Mouse (Mus musculus) cerebellum, adult 11-12 months (tissue): ENCODE measurements around the gene Psmb9.
A peak's percentile ranks its signal among the peaks of the same experiment; 100 is the strongest.

ENCODE experiments used
- DNase-seq: peaks from one replicate; pipeline ENCODE4 v3.0.0; 2022

Gene Psmb9

DNA sequence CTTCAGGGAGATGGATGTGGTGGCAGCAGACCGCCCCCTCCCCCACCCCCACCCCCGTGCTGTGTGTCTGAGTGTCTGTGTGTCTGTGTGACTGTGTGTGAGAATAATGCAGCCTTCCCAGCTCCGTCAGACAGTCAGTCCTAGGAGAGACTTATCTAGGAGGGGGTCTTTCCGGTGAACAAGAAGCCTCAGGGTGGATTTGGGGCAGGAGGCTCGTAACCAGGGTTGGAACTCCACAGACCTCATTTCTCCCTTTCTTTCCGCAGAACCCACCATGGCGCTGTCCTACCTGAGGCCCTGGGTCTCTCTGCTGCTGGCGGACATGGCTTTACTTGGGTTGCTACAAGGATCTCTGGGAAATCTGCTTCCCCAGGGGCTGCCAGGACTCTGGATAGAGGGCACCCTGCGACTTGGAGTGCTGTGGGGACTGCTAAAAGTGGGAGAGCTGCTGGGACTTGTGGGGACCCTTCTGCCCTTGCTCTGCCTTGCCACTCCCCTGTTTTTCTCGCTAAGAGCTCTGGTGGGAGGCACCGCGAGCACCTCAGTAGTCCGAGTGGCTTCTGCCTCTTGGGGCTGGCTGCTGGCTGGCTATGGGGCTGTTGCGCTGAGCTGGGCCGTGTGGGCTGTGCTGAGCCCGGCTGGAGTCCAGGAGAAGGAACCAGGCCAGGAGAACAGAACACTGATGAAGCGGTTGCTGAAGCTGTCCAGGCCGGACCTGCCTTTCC lies 17.6 kb upstream of the Psmb9 start:
- no peak for DNase-seq

DNA sequence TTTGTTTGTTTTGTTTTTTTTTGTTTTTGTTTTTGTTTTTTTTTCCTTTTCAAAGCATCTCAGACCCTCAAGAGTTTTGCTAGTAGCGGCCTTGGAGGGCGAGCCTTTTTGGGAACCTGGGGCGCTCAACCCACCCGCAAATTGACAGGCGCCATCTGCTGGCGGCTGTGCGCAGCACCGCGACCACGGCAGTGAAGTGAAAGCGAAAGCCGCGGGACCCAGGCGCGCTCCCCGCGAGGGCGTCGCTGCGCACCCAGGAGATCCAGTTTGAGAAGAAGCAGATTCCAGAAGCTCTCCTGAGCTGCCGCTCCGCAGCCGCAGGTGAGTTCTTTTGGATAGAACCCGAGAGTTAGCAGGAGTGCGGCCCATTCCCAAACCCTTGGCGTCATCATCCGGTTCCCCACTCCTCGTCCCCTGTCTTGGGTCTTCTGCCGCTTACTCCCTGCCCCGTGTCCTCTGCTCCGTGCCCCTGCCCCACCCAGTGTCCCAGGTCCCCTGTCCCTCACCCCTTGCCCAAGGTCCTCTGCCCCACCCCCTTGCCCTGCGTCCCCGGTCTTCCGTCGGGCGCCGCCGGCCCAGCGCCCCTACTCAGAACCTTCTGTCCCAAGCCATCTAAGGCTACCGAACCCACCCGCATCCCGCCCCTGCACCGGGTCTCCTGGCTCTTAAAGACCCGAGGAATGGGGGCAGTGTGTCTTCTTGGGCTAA lies 16.9 kb upstream of the Psmb9 start:
- peak; percentile 70 for DNase-seq

DNA sequence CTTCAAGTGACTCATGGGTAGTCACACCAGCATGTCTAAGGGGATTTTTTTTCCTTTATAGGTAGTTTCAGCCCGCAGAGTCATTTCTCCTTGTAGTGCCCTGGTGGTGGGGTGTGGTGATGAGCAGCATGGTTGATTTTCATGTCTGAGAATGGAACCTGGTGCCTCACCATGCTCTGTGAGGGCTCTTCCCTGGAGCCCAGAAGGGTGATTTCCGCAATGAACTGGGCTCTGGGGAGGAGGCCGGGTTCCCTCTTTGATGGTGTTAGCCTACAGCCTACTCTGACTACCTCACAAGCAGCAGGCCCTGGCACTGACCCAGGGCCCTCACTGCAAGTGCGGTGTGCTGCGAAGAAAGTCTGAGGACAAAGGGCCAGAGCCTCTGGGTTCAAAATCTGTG lies 15.9 kb upstream of the Psmb9 start, which contains the start of gene Tap2:
Tap2 (plus strand) TSS at position 84 of the 400 bp plus-strand sequence.
- no peak for DNase-seq

DNA sequence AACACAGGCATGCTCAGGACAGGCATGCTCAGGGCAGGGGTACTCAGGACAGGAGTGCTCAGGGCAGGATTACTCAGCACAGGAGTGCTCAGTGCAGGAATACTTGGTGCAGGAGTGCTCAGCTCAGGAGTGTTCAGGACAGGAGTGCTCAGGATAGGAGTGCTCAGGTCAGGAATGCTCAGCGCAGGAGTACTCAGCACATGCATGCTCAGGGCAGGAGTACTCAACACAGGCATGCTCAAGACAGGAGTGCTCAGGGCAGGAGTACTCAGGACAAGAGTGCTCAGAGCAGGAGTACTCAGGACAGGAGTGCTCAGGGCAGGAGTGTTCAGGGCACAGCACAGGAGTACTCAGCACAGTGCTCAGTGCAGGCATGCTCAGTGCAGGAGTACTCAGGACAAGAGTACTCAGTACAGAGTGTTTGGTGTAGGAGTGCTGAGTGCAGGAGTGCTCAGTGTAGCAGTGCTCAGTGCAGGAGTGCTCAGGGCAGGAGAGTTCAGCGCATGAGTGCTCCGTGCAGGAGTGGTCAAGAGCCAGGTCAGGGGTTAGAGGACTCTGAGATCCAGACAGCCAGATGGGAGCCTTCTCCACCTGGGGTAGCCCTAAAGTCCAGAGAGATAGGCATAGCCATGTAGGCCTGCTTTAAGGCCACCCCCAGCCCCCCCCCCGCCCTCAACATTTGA lies 15.3 kb upstream of the Psmb9 start:
- DNase-seq, result no peak

DNA sequence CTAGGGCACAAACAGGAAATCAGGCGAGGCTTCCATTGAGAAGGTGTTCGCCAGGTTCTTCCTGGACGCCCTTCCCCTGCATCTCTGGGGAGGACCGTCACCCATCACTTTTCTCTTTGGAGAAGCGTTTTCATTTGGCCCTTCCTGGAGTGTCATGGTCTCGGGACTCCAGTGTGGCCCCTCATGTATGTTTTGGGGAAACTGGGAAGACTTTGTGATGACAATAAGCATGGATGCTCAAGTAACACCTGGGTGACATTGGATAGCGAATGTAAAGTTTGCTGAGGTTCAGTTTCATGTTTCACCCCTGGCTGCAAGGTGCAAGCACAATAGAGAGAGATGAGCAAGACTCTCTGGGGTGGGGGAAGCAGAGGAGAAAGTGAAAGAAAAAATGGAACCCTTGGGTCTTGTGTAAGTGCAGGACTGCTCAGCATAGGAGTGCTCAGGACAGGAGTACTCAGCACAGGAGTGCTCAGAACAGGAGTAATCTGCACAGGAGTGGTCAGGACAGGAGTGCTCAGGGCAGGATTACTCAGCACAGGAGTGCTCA lies 14.0 kb upstream of the Psmb9 start:
- DNase-seq, result no peak

DNA sequence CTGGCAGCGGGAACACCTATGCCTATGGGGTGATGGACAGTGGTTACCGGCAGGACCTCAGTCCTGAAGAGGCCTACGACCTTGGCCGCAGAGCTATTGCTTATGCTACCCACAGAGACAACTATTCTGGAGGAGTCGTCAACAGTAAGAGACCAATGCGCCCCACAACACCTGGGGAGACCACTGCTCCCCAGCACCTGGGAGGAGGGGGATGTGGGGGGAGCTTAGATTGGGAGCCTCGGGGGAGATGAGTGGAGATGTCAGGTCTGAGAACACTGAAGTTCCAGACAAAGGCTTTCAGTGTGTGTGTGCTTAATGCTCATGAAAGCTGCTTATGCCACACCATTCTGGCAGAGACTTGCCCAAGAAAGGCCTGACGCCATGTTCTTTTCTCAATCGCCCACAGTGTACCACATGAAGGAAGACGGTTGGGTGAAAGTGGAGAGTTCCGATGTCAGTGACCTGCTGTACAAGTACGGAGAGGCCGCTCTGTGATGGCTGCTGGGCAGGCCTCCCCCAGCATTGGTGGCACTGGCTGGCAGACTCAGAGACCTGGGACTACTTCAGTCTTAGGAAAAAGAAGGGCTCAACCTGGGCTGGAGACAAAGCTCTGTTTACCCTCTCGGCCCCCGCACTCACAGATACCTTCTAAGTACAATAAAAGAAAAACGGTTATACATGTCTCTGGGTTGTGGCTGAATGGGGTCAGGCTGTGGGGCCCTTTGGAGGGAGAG lies 13.4 kb upstream of the Psmb9 start:
- DNase-seq, result no peak

DNA sequence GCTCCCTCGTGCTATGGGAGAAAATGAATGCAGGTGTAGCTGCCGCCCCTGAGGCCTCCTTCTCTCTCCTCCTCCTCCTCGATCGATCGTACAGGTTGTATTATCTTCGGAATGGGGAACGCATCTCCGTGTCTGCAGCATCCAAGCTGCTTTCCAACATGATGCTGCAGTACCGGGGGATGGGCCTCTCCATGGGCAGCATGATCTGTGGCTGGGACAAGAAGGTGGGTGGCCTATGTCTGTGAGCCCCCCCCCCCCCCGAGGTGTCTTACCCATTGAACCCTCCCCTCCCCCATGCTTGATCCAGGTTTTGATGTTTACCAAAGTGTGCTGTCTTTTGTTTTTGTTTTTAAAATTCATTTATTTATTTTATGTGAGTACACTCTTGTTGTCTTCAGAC lies 12.5 kb upstream of the Psmb9 start:
- DNase-seq, result no peak

DNA sequence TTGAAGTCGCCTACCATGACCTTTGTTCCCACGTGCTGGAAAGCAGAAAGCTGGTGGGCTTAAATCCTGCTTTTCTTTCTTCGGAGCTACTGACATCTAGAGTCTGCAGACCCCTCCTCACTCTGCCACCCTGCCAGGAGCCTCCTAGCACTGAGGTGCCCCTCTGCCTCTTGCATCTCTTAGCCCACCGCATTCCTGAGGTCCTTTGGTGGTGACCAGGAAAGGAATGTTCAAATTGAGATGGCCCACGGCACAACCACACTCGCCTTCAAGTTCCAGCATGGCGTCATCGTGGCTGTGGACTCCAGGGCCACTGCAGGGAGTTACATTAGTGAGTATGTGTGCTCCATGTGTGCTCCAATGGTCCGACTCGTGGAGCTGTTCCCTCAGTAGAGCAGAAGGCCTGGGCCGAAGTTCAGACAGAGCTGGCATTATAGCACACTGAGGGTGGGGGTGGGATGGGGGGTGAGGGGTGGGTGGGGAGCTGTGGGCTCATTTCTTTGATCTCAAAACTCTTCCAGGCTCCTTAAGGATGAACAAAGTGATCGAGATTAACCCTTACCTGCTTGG lies 11.6 kb upstream of the Psmb9 start:
- DNase-seq, result no peak

DNA sequence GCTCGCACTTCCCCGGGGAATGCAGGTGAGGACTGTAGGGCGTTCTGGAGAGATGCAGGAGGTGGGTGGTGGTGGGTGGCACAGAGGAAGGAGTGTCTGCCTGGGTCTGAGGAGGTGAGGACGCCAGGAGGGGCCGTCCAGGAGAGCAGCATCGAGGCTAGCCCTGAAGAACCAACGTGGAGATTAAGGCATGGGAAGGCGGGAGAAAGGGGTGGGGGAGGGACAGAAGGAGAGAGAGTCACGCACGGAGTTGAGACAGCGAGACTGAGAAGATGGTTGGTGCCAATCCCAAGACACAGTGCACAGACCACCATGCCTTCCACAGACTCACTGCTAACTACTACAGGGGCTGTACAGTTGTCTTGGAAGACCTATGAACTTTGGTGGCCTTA lies 11.0 kb upstream of the Psmb9 start:
- DNase-seq, result no peak

DNA sequence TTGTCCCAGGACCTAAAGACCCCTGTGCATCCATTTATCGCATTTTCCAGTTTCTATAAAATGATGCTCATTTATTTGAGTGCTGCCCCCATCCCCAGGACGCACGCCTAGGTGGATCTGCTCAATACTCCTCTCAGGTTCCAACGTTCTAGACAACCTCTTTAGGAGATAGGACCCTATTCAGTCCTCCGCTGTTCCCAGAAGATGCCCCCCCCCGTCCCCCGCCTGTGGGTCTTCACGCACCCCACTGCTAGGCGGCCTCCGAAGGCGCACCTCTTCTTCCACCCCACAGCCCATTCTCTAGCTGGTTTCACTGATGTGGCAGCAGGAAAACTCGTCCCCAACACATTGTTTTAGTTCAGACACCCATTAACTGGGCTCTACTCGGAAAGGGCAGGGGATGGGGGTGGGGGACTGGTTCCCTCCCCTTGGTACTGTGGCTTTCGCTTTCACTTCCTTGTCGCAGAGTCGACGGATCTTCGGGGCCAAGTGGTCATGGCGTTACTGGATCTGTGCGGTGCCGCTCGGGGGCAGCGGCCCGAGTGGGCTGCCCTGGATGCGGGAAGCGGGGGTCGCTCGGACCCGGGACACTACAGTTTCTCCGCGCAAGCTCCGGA lies 10.4 kb upstream of the Psmb9 start:
- DNase-seq, result no peak

DNA sequence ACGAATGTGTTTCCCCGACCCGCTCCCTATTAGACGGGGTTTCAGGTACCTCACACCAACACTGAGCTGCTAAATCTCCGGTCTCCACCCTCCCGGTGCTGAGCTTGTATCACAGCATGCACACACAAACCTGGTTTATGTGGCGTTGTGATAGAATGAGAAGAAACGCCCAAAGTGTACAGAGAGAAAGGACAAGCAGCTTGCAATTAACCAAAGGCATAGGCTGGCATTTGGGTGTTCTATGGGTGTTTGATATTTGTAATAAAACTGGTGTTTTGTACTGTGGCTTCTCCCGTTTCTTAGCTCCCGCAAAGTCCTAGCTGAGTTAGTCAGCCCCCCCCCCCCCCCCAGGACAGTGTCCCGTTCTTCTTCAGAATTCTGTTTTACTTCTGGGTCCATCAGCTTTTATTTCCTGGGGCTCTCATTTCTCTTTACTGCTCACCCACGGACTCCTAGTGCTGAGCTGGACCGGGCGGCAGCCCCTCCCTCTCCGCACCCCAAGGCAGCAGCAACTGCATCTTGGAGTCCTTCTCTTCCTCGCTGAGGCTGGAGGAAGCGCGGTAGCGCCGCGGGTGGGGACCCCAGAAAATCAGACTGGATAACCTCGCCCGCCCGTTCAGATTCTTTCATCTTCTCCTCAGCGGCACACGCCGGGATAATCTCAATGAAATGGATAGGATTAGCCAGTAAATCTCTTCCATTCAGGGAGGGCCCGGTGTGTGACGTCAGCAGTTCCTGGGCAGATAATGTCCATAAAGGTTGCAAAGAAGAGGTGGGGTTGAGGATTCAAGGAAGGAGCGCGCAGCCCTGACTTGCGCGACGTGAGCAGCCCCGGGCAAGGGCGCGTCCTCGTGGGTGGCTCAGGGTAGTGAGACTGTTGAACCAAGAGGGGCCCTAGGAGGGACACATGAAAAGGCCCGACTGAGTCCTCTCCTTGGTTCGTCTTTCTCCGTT lies 9.7 kb upstream of the Psmb9 start, which contains the start of gene Psmb8:
Psmb8 (plus strand) TSS at position 781 of the 954 bp plus-strand sequence.
- peak; percentile 69 for DNase-seq

DNA sequence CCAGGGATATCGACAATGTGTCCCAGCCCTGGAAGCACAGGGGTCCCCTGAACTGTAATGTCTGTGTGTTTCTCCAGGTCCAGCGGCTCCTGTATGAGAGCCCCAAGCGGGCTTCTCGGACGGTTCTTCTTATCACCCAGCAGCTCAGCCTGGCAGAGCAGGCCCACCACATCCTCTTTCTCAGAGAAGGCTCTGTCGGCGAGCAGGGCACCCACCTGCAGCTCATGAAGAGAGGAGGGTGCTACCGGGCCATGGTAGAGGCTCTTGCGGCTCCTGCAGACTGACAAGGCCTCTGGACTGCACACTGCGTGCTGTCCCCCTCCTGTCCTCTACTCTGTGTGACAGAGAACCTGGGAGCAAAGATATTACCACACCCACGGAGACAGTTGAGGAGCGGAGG lies 8.9 kb upstream of the Psmb9 start:
- DNase-seq, result no peak

DNA sequence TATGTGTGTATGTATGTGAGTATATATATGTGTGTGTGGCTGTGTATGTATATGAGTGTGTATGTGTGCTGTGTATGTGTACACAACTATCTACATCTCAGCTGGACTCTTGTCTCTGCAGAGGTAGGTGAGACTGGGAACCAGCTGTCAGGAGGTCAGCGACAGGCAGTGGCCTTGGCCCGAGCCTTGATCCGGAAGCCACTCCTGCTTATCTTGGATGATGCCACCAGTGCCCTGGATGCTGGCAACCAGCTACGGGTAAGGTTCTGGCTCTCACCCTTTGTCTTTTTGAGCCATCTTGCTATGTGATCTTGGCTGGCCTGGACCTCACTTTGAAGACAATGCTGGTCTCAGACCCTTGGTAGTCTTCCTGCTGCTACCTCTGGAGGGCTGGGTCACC lies 7.2 kb upstream of the Psmb9 start:
- DNase-seq, result no peak

DNA sequence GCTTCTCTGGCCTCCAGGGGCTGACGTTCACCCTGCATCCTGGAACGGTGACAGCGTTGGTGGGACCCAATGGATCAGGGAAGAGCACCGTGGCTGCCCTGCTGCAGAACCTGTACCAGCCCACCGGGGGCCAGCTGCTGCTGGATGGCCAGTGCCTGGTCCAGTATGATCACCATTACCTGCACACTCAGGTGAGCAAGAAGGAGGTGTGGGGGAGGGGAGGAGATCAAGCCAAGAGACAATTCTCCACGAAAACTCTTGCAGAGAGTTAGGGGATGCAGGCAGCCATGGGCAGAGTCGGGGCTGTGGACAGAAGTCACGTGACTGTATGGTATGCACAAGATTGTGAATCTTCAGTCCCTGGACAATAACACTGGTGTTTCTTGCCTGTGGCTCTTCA lies 5.9 kb upstream of the Psmb9 start:
- no peak for DNase-seq

DNA sequence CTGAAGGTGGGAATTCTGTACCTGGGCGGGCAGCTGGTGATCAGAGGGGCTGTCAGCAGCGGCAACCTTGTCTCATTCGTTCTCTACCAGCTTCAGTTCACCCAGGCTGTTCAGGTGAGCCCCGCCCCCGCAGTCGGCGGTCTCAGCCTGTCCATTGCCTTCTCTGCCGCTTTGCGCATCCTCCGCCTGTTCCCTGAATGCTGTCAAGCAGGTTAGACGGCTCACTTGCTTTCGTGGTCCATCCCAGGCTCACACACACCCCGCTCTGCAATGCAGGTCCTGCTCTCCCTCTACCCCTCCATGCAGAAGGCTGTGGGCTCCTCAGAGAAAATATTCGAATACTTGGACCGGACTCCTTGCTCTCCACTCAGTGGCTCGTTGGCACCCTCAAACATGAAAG lies 5.3 kb upstream of the Psmb9 start:
- no peak for DNase-seq

DNA sequence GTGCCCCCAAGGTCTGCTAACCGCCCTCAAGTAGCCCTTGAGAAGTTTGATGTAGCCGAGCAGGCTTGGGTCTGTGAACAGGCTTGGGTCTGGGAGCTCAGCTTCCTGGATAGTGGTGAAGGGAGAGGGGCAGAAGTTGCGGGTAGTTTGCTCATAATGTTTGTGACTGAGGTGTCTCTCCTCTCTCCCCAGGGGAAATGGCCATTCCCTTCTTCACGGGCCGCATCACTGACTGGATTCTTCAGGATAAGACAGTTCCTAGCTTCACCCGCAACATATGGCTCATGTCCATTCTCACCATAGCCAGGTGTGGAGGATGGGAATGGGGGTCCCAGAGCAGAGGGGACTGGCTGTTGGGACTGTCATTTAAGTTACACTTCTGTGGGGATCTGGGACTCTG lies 1.4 kb upstream of the Psmb9 start:
- no peak for DNase-seq

DNA sequence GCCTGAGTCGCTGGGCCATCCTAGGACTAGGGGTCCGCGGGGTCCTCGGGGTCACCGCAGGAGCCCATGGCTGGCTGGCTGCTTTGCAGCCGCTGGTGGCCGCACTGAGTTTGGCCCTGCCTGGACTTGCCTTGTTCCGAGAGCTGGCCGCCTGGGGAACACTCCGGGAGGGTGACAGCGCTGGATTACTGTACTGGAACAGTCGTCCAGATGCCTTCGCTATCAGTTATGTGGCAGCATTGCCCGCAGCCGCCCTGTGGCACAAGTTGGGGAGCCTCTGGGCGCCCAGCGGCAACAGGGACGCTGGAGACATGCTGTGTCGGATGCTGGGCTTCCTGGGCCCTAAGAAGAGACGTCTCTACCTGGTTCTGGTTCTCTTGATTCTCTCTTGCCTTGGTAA lies 446 bp upstream of the Psmb9 start:
- DNase-seq, result no peak

DNA sequence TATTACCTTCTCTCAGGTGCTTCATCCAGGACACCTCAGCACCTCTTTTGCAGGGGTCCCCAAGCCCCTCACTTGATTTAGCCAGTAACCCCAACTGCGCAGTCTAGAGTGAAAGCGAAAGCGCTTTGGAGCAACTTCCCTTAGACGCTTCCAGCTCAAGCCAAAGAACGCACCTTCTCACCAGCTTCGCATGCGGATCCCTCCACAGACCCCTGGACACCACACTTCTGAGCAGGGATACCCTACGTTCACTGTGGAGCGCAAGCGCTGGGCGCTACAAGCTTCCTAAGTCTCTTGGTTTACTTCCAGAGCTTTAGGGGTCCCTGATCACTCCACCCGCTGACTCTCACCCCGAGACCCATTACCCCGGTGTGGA lies 691 bp downstream of the Psmb9 start:
- no peak for DNase-seq

DNA sequence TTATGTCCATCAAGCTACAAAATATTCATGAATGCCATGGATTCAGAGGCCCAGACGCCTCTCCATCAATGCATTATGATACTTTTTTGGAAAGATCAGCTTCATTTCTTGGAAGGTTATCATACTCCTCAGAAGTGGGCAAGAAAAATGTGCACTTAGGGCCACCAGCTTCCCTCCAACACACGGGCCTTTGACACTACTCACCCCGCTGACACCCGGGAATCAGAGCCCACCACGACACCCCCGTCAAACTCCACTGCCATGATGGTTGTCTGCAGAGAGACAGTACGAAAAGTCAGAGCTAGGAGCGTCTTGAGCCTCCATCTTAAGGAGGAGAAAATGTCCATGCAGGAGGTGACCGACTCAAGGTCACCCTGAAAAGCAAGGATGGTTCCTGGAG lies 2.0 kb downstream of the Psmb9 start:
- DNase-seq, result no peak

DNA sequence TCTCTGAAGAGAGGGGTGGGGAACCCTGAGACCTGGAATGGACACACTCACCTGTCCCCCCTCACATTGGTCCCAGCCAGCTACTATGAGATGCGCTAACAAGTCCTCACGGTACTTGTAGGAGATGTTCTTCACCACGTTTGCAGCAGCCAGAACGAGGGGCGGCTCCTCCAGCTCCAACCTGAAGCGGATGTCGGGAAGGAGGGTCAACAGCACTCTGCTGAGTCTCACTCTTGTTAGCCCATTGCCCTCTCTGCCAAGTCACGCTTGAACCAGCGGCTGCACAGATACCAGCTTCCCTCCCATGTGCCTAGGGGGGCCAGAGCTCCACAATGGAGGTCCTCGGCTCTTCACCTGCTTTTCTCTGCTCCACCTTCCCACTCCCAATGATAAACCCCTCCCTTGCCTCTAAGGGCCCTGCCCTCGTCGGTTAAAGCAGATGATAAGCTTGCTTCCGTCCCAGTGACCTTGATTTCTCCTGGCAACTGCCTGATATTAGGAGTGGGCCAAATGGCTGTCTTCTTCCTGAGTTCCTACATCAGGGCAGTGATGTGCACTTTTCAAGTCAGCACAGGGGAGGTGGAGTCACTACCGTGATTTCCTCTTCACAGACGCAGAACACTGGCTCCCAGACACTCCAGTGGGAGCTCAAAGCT lies 3.9 kb downstream of the Psmb9 start:
- DNase-seq, result no peak
